Mouse (Mus musculus) kidney, embryonic 15.5 days (tissue): ENCODE results near the gene Limd2. TPM values are rescaled to one million over a fixed set of nuclear protein-coding genes. Genes with fewer than 3 reads are reported as not detected.

Experiments used
- ATAC-seq: fragments of 200-750 bp; cut with Nextera tagmentation; replicated peaks from 2 replicates; pipeline ENCODE4 v1.8.0; 2017; ENCODE audit warnings: moderate TSS enrichment; ENCODE audit not compliant: low FRiP score
- H3K27ac ChIP-seq: fragments of 300-500 bp; sonication (generic); 2 replicates; pipeline ENCODE4 v1.5.1; 2015; ENCODE audit warnings: mild to moderate bottlenecking, inconsistent platforms
- H3K27me3 ChIP-seq: fragments of 300-500 bp; sonication (generic); 2 replicates; pipeline ENCODE4 v1.6.1; 2015; ENCODE audit warnings: inconsistent platforms
- H3K36me3 ChIP-seq: fragments of 300-500 bp; sonication (generic); 2 replicates; pipeline ENCODE4 v1.6.1; 2015; ENCODE audit warnings: inconsistent platforms
- H3K4me1 ChIP-seq: fragments of 300-500 bp; sonication (generic); 2 replicates; pipeline ENCODE4 v1.6.1; 2015; ENCODE audit warnings: inconsistent platforms
- H3K4me2 ChIP-seq: fragments of 300-500 bp; sonication (generic); 2 replicates; pipeline ENCODE4 v1.6.1; 2015; ENCODE audit warnings: moderate library complexity, mild to moderate bottlenecking, inconsistent platforms
- H3K4me3 ChIP-seq: fragments of 300-500 bp; sonication (generic); replicated peaks from 2 replicates; pipeline ENCODE4 v1.5.1; 2015; ENCODE audit warnings: mild to moderate bottlenecking, inconsistent platforms
- H3K9ac ChIP-seq: fragments of 300-500 bp; sonication (generic); 2 replicates; pipeline ENCODE4 v1.6.1; 2015; ENCODE audit warnings: mild to moderate bottlenecking, inconsistent platforms
- H3K9me3 ChIP-seq: fragments of 300-500 bp; sonication (generic); replicated peaks from 2 replicates; pipeline ENCODE4 v1.6.1; 2016; ENCODE audit warnings: inconsistent platforms
- WGBS: fragments of 180-500 bp; shearing (Covaris S2); methylation state at CpG from one replicate; pipeline ENCODE4 v1.1.7; 2015; ENCODE audit warnings: mixed read lengths; 5-methylcytosine and 5-hydroxymethylcytosine counted together
- polyA plus RNA-seq: library from polyadenylated mRNA; unstranded; fragments of >200 nt; fragmentation: Nextera tagmentation; extraction: Ambion mirVana; gene quantifications from 2 replicates; pipeline ENCODE4 v1.2.1, GENCODE M21; 2015

Gene Limd2
- polyA plus RNA-seq, 1 experiment from 2014 or later = 217 TPM

- WGBS = 70% methylated on average over 5 of the region's 5 CpGs
- H3K27ac ChIP-seq = 0 out of 2 replicates have a peak overlapping the region, but pooled peaks have one; percentile 91
Observed at GRCm38 (mm10) chr11:106192241-106192640, 31.6 kb upstream of the Limd2 start.

GRCm38 (mm10) chr11:106191716-106192115, 31.1 kb upstream of the Limd2 start:
- ATAC-seq = no peak
- no peak overlapping the region for H3K27ac ChIP-seq
- H3K9me3 ChIP-seq = no peaks in the 10 kb centered on the region
- H3K4me2 ChIP-seq = no peak overlapping the region
- no peaks in the 10 kb centered on the region for H3K27me3 ChIP-seq
- H3K36me3 ChIP-seq = peaks cover 6% of the 10 kb centered on the region
- H3K4me3 ChIP-seq = no peak overlapping the region
- peaks cover 14% of the 10 kb centered on the region for H3K4me1 ChIP-seq
- no peak overlapping the region for H3K9ac ChIP-seq
- 90% methylated on average over 3 of the region's 3 CpGs for WGBS

More at GRCm38 (mm10) chr11:106192241-106192640, 31.6 kb upstream of the Limd2 start:
- Histone ChIP-seq H3K36me3 (peaks cover 10% of the 10 kb centered on the region), H3K9ac (peak overlapping the region; percentile 57; the same call in 1 of the 2 replicates), H3K27me3 (no peaks in the 10 kb centered on the region), H3K4me1 (peaks cover 14% of the 10 kb centered on the region), H3K4me2 (peak overlapping the region; percentile 75), H3K9me3 (no peaks in the 10 kb centered on the region), H3K4me3 (peak overlapping the region; percentile 57)
- no peak for ATAC-seq

- no peak overlapping the region for H3K9ac ChIP-seq
- H3K27ac ChIP-seq = no peak overlapping the region
- H3K4me3 ChIP-seq = no peak overlapping the region
- 92% methylated on average over 4 of the region's 4 CpGs for WGBS
- H3K4me2 ChIP-seq = no peak overlapping the region
- ATAC-seq = no peak
- H3K4me1 ChIP-seq = peaks cover 4% of the 10 kb centered on the region; the same call in 1 of the 2 replicates
- peaks cover 29% of the 10 kb centered on the region for H3K36me3 ChIP-seq
- no peaks in the 10 kb centered on the region for H3K27me3 ChIP-seq
- H3K9me3 ChIP-seq = no peaks in the 10 kb centered on the region
Observed at GRCm38 (mm10) chr11:106187326-106187725, 26.7 kb upstream of the Limd2 start.

GRCm38 (mm10) chr11:106180449-106180801, 19.8 kb upstream of the Limd2 start:
- no peaks in the 10 kb centered on the region for H3K4me1 ChIP-seq
- 71% methylated on average over 2 of the region's 2 CpGs for WGBS
- ATAC-seq = no peak
- H3K4me2 ChIP-seq = no peak overlapping the region
- no peak overlapping the region for H3K9ac ChIP-seq
- no peaks in the 10 kb centered on the region for H3K9me3 ChIP-seq
- H3K27me3 ChIP-seq = no peaks in the 10 kb centered on the region
- no peak overlapping the region for H3K27ac ChIP-seq
- H3K4me3 ChIP-seq = no peak overlapping the region
- H3K36me3 ChIP-seq = peaks cover 25% of the 10 kb centered on the region

- H3K27ac ChIP-seq = no peak overlapping the region
- H3K9ac ChIP-seq = no peak overlapping the region
- H3K9me3 ChIP-seq = no peaks in the 10 kb centered on the region
- H3K36me3 ChIP-seq = peaks cover 19% of the 10 kb centered on the region
- WGBS = 78% methylated on average over 7 of the region's 7 CpGs
- H3K4me1 ChIP-seq = no peaks in the 10 kb centered on the region
- H3K4me2 ChIP-seq = no peak overlapping the region
- no peaks in the 10 kb centered on the region for H3K27me3 ChIP-seq
- H3K4me3 ChIP-seq = no peak overlapping the region
- ATAC-seq = no peak
Observed at GRCm38 (mm10) chr11:106179711-106180448, 19.2 kb upstream of the Limd2 start.

- H3K27me3 ChIP-seq = no peaks in the 10 kb centered on the region
- H3K36me3 ChIP-seq = peaks cover 11% of the 10 kb centered on the region
- no peak overlapping the region for H3K27ac ChIP-seq
- H3K4me2 ChIP-seq = no peak overlapping the region
- no peaks in the 10 kb centered on the region for H3K9me3 ChIP-seq
- no peaks in the 10 kb centered on the region for H3K4me1 ChIP-seq
- WGBS = 76% methylated on average over 5 of the region's 5 CpGs
- no peak overlapping the region for H3K4me3 ChIP-seq
- H3K9ac ChIP-seq = no peak overlapping the region
- no peak for ATAC-seq
Observed at GRCm38 (mm10) chr11:106178036-106178782, 17.5 kb upstream of the Limd2 start.

GRCm38 (mm10) chr11:106176372-106176771, 15.7 kb upstream of the Limd2 start:
- no peak overlapping the region for H3K4me3 ChIP-seq
- no peaks in the 10 kb centered on the region for H3K27me3 ChIP-seq
- no peak overlapping the region for H3K27ac ChIP-seq
- 76% methylated on average over 5 of the region's 5 CpGs for WGBS
- H3K9me3 ChIP-seq = no peaks in the 10 kb centered on the region
- no peak overlapping the region for H3K9ac ChIP-seq
- peaks cover 10% of the 10 kb centered on the region; the same call in 1 of the 2 replicates for H3K36me3 ChIP-seq
- H3K4me1 ChIP-seq = no peaks in the 10 kb centered on the region
- no peak for ATAC-seq
- H3K4me2 ChIP-seq = no peak overlapping the region

- H3K4me2 ChIP-seq = no peak overlapping the region
- H3K36me3 ChIP-seq = peaks cover 15% of the 10 kb centered on the region
- no peak overlapping the region for H3K27ac ChIP-seq
- no peak overlapping the region for H3K9ac ChIP-seq
- no peak overlapping the region for H3K4me3 ChIP-seq
- H3K27me3 ChIP-seq = no peaks in the 10 kb centered on the region
- WGBS = 27% methylated on average over 3 of the region's 3 CpGs
- H3K4me1 ChIP-seq = no peaks in the 10 kb centered on the region
- H3K9me3 ChIP-seq = no peaks in the 10 kb centered on the region
- no peak for ATAC-seq
Observed at GRCm38 (mm10) chr11:106175081-106175480, 14.4 kb upstream of the Limd2 start.

GRCm38 (mm10) chr11:106174372-106174771, 13.7 kb upstream of the Limd2 start:
- Histone ChIP-seq H3K4me2 (no peak overlapping the region), H3K4me3 (no peak overlapping the region), H3K36me3 (peaks cover 20% of the 10 kb centered on the region), H3K9ac (no peak overlapping the region), H3K27me3 (no peaks in the 10 kb centered on the region), H3K4me1 (no peaks in the 10 kb centered on the region), H3K27ac (no peak overlapping the region), H3K9me3 (no peaks in the 10 kb centered on the region)
- no peak for ATAC-seq
- 64% methylated on average over 5 of the region's 5 CpGs for WGBS

GRCm38 (mm10) chr11:106173228-106173627, 12.6 kb upstream of the Limd2 start:
- Histone ChIP-seq H3K9me3 (no peaks in the 10 kb centered on the region), H3K4me1 (no peaks in the 10 kb centered on the region), H3K4me3 (no peak overlapping the region), H3K4me2 (no peak overlapping the region), H3K27ac (no peak overlapping the region), H3K27me3 (no peaks in the 10 kb centered on the region), H3K9ac (no peak overlapping the region), H3K36me3 (peaks cover 26% of the 10 kb centered on the region)
- 96% methylated on average over 2 of the region's 2 CpGs for WGBS
- ATAC-seq = no peak

- Histone ChIP-seq H3K4me3 (no peak overlapping the region), H3K27ac (no peak overlapping the region), H3K36me3 (peaks cover 50% of the 10 kb centered on the region), H3K4me1 (no peaks in the 10 kb centered on the region), H3K9ac (no peak overlapping the region), H3K4me2 (no peak overlapping the region), H3K9me3 (no peaks in the 10 kb centered on the region), H3K27me3 (no peaks in the 10 kb centered on the region)
- ATAC-seq = no peak
- 81% methylated on average over 7 of the region's 7 CpGs for WGBS
Observed at GRCm38 (mm10) chr11:106170807-106171206, 10.1 kb upstream of the Limd2 start.

GRCm38 (mm10) chr11:106167435-106167834, 6.8 kb upstream of the Limd2 start:
- WGBS = 85% methylated on average over 5 of the region's 5 CpGs
- peaks cover 70% of the 10 kb centered on the region for H3K36me3 ChIP-seq
- H3K27me3 ChIP-seq = no peaks in the 10 kb centered on the region
- H3K9me3 ChIP-seq = no peaks in the 10 kb centered on the region
- H3K4me2 ChIP-seq = no peak overlapping the region
- H3K4me1 ChIP-seq = no peaks in the 10 kb centered on the region
- no peak overlapping the region for H3K4me3 ChIP-seq
- no peak overlapping the region for H3K27ac ChIP-seq
- H3K9ac ChIP-seq = no peak overlapping the region
- no peak for ATAC-seq
